Mouse (Mus musculus): ENCODE results near the gene Ms4a3. TPM values are rescaled to one million over a fixed set of nuclear protein-coding genes. Genes with fewer than 3 reads are reported as not detected.

Ms4a3 gene
- not detected in 2 replicates for polyA plus RNA-seq (2015; fragmentation: Nextera tagmentation; extraction: Ambion mirVana)

- Histone ChIP-seq H3K9me3 (no peaks in the 10 kb centered on the region), H3K4me3 (no peak within 1 kb of the TSS), H3K9ac (replicated peaks) (no peak within 1 kb of the TSS), H3K36me3 (no peaks in the 10 kb centered on the region), H3K4me1 (no peaks in the 10 kb centered on the region), H3K27ac (replicated peaks) (no peak within 1 kb of the TSS), H3K27me3 (no peaks in the 10 kb centered on the region), H3K4me2 (replicated peaks) (no peak within 1 kb of the TSS)
- WGBS = 59% methylated on average over 1 of the region's 1 CpGs
- no peak for ATAC-seq (replicated peaks)
These were observed at the start of gene Ms4a3 for GRCm38 (mm10) chr19:11640732-11641131. Ms4a3 (minus strand) TSS chr19:11640851.

- Histone ChIP-seq H3K4me2 (replicated peaks) (no peak overlapping the region), H3K9ac (replicated peaks) (no peak overlapping the region), H3K27ac (replicated peaks) (no peak overlapping the region), H3K4me3 (no peak overlapping the region), H3K9me3 (no peaks in the 10 kb centered on the region), H3K36me3 (no peaks in the 10 kb centered on the region), H3K4me1 (no peaks in the 10 kb centered on the region), H3K27me3 (no peaks in the 10 kb centered on the region)
- ATAC-seq (replicated peaks) = no peak
These were observed 20.9 kb upstream of the Ms4a3 start for GRCm38 (mm10) chr19:11661562-11661961.

- Histone ChIP-seq H3K36me3 (no peaks in the 10 kb centered on the region), H3K27me3 (no peaks in the 10 kb centered on the region), H3K9me3 (no peaks in the 10 kb centered on the region), H3K4me2 (replicated peaks) (no peak within 1 kb of the TSS), H3K4me1 (no peaks in the 10 kb centered on the region), H3K9ac (replicated peaks) (no peak within 1 kb of the TSS), H3K4me3 (no peak within 1 kb of the TSS), H3K27ac (replicated peaks) (no peak within 1 kb of the TSS)
- WGBS = 90% methylated on average over 5 of the region's 5 CpGs
- ATAC-seq (replicated peaks) = no peak
These were observed 19.8 kb upstream of the Ms4a3 start, which contains the start of gene Oosp2 for GRCm38 (mm10) chr19:11660459-11660858. Oosp2 (minus strand) TSS chr19:11660559.

- Histone ChIP-seq H3K27me3 (no peaks in the 10 kb centered on the region), H3K4me2 (replicated peaks) (no peak overlapping the region), H3K27ac (replicated peaks) (no peak overlapping the region), H3K36me3 (no peaks in the 10 kb centered on the region), H3K4me1 (no peaks in the 10 kb centered on the region), H3K9ac (replicated peaks) (no peak overlapping the region), H3K9me3 (no peaks in the 10 kb centered on the region), H3K4me3 (no peak overlapping the region)
- 77% methylated on average over 2 of the region's 2 CpGs for WGBS
- no peak for ATAC-seq (replicated peaks)
These were observed 18.5 kb upstream of the Ms4a3 start for GRCm38 (mm10) chr19:11659142-11659541.

- Histone ChIP-seq H3K9ac (replicated peaks) (no peak overlapping the region), H3K36me3 (no peaks in the 10 kb centered on the region), H3K4me1 (no peaks in the 10 kb centered on the region), H3K4me2 (replicated peaks) (no peak overlapping the region), H3K9me3 (no peaks in the 10 kb centered on the region), H3K27me3 (no peaks in the 10 kb centered on the region), H3K4me3 (no peak overlapping the region), H3K27ac (replicated peaks) (no peak overlapping the region)
- 86% methylated on average over 4 of the region's 4 CpGs for WGBS
- no peak for ATAC-seq (replicated peaks)
These were observed 8.9 kb upstream of the Ms4a3 start for GRCm38 (mm10) chr19:11649564-11649963.

- no peaks in the 10 kb centered on the region for H3K36me3 ChIP-seq
- no peaks in the 10 kb centered on the region for H3K4me1 ChIP-seq
- no peak for ATAC-seq (replicated peaks)
- H3K9me3 ChIP-seq = no peaks in the 10 kb centered on the region
- no peaks in the 10 kb centered on the region for H3K27me3 ChIP-seq
- H3K4me3 ChIP-seq = no peak overlapping the region
- 85% methylated on average over 3 of the region's 3 CpGs for WGBS
- no peak overlapping the region for H3K27ac ChIP-seq (replicated peaks)
- H3K9ac ChIP-seq (replicated peaks) = no peak overlapping the region
- H3K4me2 ChIP-seq (replicated peaks) = no peak overlapping the region
These were observed 5.5 kb upstream of the Ms4a3 start for GRCm38 (mm10) chr19:11646166-11646565.

- Histone ChIP-seq H3K4me3 (no peak overlapping the region), H3K4me2 (replicated peaks) (no peak overlapping the region), H3K27ac (replicated peaks) (no peak overlapping the region), H3K36me3 (no peaks in the 10 kb centered on the region), H3K9ac (replicated peaks) (no peak overlapping the region), H3K9me3 (no peaks in the 10 kb centered on the region), H3K4me1 (no peaks in the 10 kb centered on the region), H3K27me3 (no peaks in the 10 kb centered on the region)
- ATAC-seq (replicated peaks) = no peak
- WGBS = 85% methylated on average over 4 of the region's 4 CpGs
These were observed 1.6 kb downstream of the Ms4a3 start for GRCm38 (mm10) chr19:11639038-11639437.

- Histone ChIP-seq H3K9me3 (no peaks in the 10 kb centered on the region), H3K36me3 (no peaks in the 10 kb centered on the region), H3K4me2 (replicated peaks) (no peak overlapping the region), H3K27ac (replicated peaks) (no peak overlapping the region), H3K4me1 (no peaks in the 10 kb centered on the region), H3K27me3 (no peaks in the 10 kb centered on the region), H3K9ac (replicated peaks) (no peak overlapping the region), H3K4me3 (no peak overlapping the region)
- ATAC-seq (replicated peaks) = no peak
- 84% methylated on average over 5 of the region's 5 CpGs for WGBS
These were observed 5.1 kb downstream of the Ms4a3 start for GRCm38 (mm10) chr19:11635572-11635971.

GRCm38 (mm10) chr19:11634330-11634729 lies 6.3 kb downstream of the Ms4a3 start:
- Histone ChIP-seq H3K27ac (replicated peaks) (no peak overlapping the region), H3K4me2 (replicated peaks) (no peak overlapping the region), H3K36me3 (no peaks in the 10 kb centered on the region), H3K4me3 (no peak overlapping the region), H3K4me1 (no peaks in the 10 kb centered on the region), H3K9ac (replicated peaks) (no peak overlapping the region), H3K9me3 (no peaks in the 10 kb centered on the region), H3K27me3 (no peaks in the 10 kb centered on the region)
- no peak for ATAC-seq (replicated peaks)
- WGBS = 71% methylated on average over 2 of the region's 2 CpGs

- Histone ChIP-seq H3K9ac (replicated peaks) (no peak overlapping the region), H3K4me1 (no peaks in the 10 kb centered on the region), H3K27ac (replicated peaks) (no peak overlapping the region), H3K27me3 (no peaks in the 10 kb centered on the region), H3K36me3 (no peaks in the 10 kb centered on the region), H3K4me2 (replicated peaks) (no peak overlapping the region), H3K9me3 (no peaks in the 10 kb centered on the region), H3K4me3 (no peak overlapping the region)
- no peak for ATAC-seq (replicated peaks)
- 96% methylated on average over 1 of the region's 1 CpGs for WGBS
These were observed 6.9 kb downstream of the Ms4a3 start for GRCm38 (mm10) chr19:11633732-11634131.

- H3K9ac ChIP-seq (replicated peaks) = no peak overlapping the region
- H3K27ac ChIP-seq (replicated peaks) = no peak overlapping the region
- no peaks in the 10 kb centered on the region for H3K9me3 ChIP-seq
- no peaks in the 10 kb centered on the region for H3K36me3 ChIP-seq
- 81% methylated on average over 5 of the region's 5 CpGs for WGBS
- no peak for ATAC-seq (replicated peaks)
- H3K4me3 ChIP-seq = no peak overlapping the region
- no peak overlapping the region for H3K4me2 ChIP-seq (replicated peaks)
- H3K4me1 ChIP-seq = no peaks in the 10 kb centered on the region
- H3K27me3 ChIP-seq = no peaks in the 10 kb centered on the region
These were observed 15.4 kb downstream of the Ms4a3 start for GRCm38 (mm10) chr19:11625231-11625630.

- Histone ChIP-seq H3K36me3 (no peaks in the 10 kb centered on the region), H3K9ac (replicated peaks) (no peak overlapping the region), H3K4me1 (no peaks in the 10 kb centered on the region), H3K4me2 (replicated peaks) (no peak overlapping the region), H3K4me3 (no peak overlapping the region), H3K27ac (replicated peaks) (no peak overlapping the region), H3K27me3 (no peaks in the 10 kb centered on the region), H3K9me3 (no peaks in the 10 kb centered on the region)
- no peak for ATAC-seq (replicated peaks)
These were observed 15.9 kb downstream of the Ms4a3 start for GRCm38 (mm10) chr19:11624800-11625199.

- ATAC-seq (replicated peaks) = no peak
- no peaks in the 10 kb centered on the region for H3K27me3 ChIP-seq
- H3K4me2 ChIP-seq (replicated peaks) = no peak within 1 kb of the TSS
- H3K27ac ChIP-seq (replicated peaks) = no peak within 1 kb of the TSS
- H3K9me3 ChIP-seq = no peaks in the 10 kb centered on the region
- 90% methylated on average over 2 of the region's 2 CpGs for WGBS
- no peak within 1 kb of the TSS for H3K9ac ChIP-seq (replicated peaks)
- no peak within 1 kb of the TSS for H3K4me3 ChIP-seq
- no peaks in the 10 kb centered on the region for H3K4me1 ChIP-seq
- H3K36me3 ChIP-seq = no peaks in the 10 kb centered on the region
These were observed 17.1 kb downstream of the Ms4a3 start, which contains the start of gene Ms4a2 for GRCm38 (mm10) chr19:11623551-11623950. Ms4a2 (minus strand) TSS chr19:11623719.
